Mouse (Mus musculus) heart, adult 2 months (tissue): ENCODE results near the gene Fancg.

Experiments
- CTCF ChIP-seq: fragments of 200-600 bp; IDR thresholded peaks from 2 replicates; pipeline ENCODE4 v1.8.1; 2022; ENCODE audit warnings: antibody characterized with exemption, mild to moderate bottlenecking, moderate library complexity
- POLR2A ChIP-seq: fragments of 200-500 bp; IDR thresholded peaks from 2 replicates; pipeline ENCODE4 v1.6.1; 2011; ENCODE audit warnings: mild to moderate bottlenecking, low read depth, low read length, control low read depth; ENCODE audit not compliant: insufficient read depth

DNA sequence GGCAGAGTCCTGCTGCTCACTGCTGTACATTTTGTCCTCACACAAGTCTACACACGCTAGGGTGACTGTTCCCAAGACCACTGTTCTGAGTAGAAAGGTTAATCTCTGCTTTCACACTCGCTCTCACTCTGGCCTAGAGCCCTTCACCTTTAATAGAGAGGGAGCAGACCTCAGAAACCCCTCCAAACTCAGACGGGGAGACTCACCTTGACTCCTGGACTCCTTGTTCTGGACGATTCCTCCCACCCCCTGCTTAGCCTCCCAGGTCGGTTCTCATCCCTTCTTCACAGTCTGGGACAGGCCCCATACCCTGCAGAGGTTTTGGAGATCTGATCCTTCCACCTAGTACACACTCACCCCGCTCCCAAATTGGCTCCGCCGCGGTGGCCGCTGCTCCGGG, 29.3 kb upstream of the Fancg start:
- TF ChIP-seq CTCF (no peak), POLR2A (no peak)
